Mouse (Mus musculus) forebrain, postnatal 0 days (tissue): ENCODE measurements around the gene Psmb9. TPM values are rescaled to one million over a fixed set of nuclear protein-coding genes. Genes with fewer than 3 reads are reported as not detected.
A peak's percentile ranks its signal among the peaks of the same experiment; 100 is the strongest.

Experiments
- ATAC-seq: fragments of 200-750 bp; cut with Nextera tagmentation; 2 replicates; pipeline ENCODE4 v1.8.0; 2017; ENCODE audit warnings: mild to moderate bottlenecking, moderate library complexity
- DNase-seq: peaks from one replicate; pipeline ENCODE4 v3.0.0-alpha.2; 2015
- H3K27ac ChIP-seq: fragments of 300-500 bp; sonication (generic); 2 replicates; pipeline ENCODE4 v1.5.1; 2014; ENCODE audit warnings: low read depth, mild to moderate bottlenecking, antibody characterized with exemption, low read length, moderate library complexity, mixed read lengths
- H3K27me3 ChIP-seq: fragments of 300-500 bp; sonication (generic); 2 replicates; pipeline ENCODE4 v1.6.1; 2014; ENCODE audit warnings: mild to moderate bottlenecking, low read length, mixed read lengths; ENCODE audit not compliant: insufficient read depth
- H3K36me3 ChIP-seq: fragments of 300-500 bp; sonication (generic); 2 replicates; pipeline ENCODE4 v1.6.1; 2014; ENCODE audit warnings: mild to moderate bottlenecking, moderate library complexity; ENCODE audit not compliant: insufficient read depth
- H3K4me1 ChIP-seq: fragments of 300-500 bp; sonication (generic); 2 replicates; pipeline ENCODE4 v1.6.1; 2014; ENCODE audit warnings: antibody characterized with exemption; ENCODE audit not compliant: insufficient read depth
- H3K4me2 ChIP-seq: fragments of 300-500 bp; sonication (generic); 2 replicates; pipeline ENCODE4 v1.6.1; 2014; ENCODE audit warnings: low read depth, mild to moderate bottlenecking, moderate library complexity
- H3K4me3 ChIP-seq: fragments of 300-500 bp; sonication (generic); 2 replicates; pipeline ENCODE4 v1.5.1; 2014; ENCODE audit warnings: low read depth, low read length, mixed read lengths
- H3K9ac ChIP-seq: fragments of 300-500 bp; sonication (generic); 2 replicates; pipeline ENCODE4 v1.6.1; 2014; ENCODE audit warnings: mild to moderate bottlenecking
- H3K9me3 ChIP-seq: fragments of 300-500 bp; sonication (generic); 2 replicates; pipeline ENCODE4 v1.6.1; 2016; ENCODE audit warnings: low read length
- CTCF ChIP-seq: sonication (generic); IDR thresholded peaks from 2 replicates; pipeline ENCODE4 v1.5.1; 2016; ENCODE audit warnings: antibody characterized with exemption, control low read depth, low read depth
- WGBS: fragments of 180-500 bp; shearing (Covaris S2); extraction: QIAGEN DNeasy Blood & Tissue Kit; methylation state at CpG from one replicate; pipeline ENCODE4 v1.1.7; 2014; 5-methylcytosine and 5-hydroxymethylcytosine counted together
- polyA plus RNA-seq: library from polyadenylated mRNA; unstranded; fragments of >200 nt; fragmentation: Nextera tagmentation; extraction: Ambion mirVana; gene quantifications from 2 replicates; pipeline ENCODE4 v1.2.1, GENCODE M21; 2015
- total RNA-seq: library from RNA; depleted of rRNA; stranded (reverse); fragments of >200 nt; gene quantifications from 2 replicates; pipeline ENCODE4 v1.2.3, GENCODE M21; 2014

The Psmb9 gene
- total and polyA plus RNA-seq, 2 experiments from 2014 or later: 1.9 to 2.3 TPM

DNA sequence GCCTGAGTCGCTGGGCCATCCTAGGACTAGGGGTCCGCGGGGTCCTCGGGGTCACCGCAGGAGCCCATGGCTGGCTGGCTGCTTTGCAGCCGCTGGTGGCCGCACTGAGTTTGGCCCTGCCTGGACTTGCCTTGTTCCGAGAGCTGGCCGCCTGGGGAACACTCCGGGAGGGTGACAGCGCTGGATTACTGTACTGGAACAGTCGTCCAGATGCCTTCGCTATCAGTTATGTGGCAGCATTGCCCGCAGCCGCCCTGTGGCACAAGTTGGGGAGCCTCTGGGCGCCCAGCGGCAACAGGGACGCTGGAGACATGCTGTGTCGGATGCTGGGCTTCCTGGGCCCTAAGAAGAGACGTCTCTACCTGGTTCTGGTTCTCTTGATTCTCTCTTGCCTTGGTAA, 446 bp upstream of the Psmb9 start:
- Histone ChIP-seq H3K4me1 (peaks cover 7% of the 10 kb centered on the region; the same call in 1 of the 2 replicates), H3K4me2 (peak overlapping the region; percentile 90), H3K9me3 (no peaks in the 10 kb centered on the region), H3K4me3 (peak overlapping the region; percentile 53), H3K27me3 (peaks cover 20% of the 10 kb centered on the region), H3K36me3 (no peaks in the 10 kb centered on the region), H3K9ac (peak overlapping the region; percentile 58), H3K27ac (0 out of 2 replicates have a peak overlapping the region, but pooled peaks have one; percentile 57)
- DNase-seq (no peak), ATAC-seq (no peak)
- TF ChIP-seq CTCF: no peak
- 3% methylated on average over 20 of the region's 20 CpGs for WGBS

DNA sequence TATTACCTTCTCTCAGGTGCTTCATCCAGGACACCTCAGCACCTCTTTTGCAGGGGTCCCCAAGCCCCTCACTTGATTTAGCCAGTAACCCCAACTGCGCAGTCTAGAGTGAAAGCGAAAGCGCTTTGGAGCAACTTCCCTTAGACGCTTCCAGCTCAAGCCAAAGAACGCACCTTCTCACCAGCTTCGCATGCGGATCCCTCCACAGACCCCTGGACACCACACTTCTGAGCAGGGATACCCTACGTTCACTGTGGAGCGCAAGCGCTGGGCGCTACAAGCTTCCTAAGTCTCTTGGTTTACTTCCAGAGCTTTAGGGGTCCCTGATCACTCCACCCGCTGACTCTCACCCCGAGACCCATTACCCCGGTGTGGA, 691 bp downstream of the Psmb9 start:
- Histone ChIP-seq H3K4me1 (peaks cover 7% of the 10 kb centered on the region; the same call in 1 of the 2 replicates), H3K4me3 (peak overlapping the region; percentile 53), H3K27ac (no peak overlapping the region), H3K36me3 (no peaks in the 10 kb centered on the region), H3K9me3 (no peaks in the 10 kb centered on the region), H3K9ac (peak overlapping the region; percentile 58), H3K27me3 (peaks cover 16% of the 10 kb centered on the region), H3K4me2 (peak overlapping the region; percentile 90)
- peak; percentile 38 for ATAC-seq
- 1% methylated on average over 14 of the region's 14 CpGs for WGBS
- no peak for DNase-seq
- no peak for TF ChIP-seq CTCF

DNA sequence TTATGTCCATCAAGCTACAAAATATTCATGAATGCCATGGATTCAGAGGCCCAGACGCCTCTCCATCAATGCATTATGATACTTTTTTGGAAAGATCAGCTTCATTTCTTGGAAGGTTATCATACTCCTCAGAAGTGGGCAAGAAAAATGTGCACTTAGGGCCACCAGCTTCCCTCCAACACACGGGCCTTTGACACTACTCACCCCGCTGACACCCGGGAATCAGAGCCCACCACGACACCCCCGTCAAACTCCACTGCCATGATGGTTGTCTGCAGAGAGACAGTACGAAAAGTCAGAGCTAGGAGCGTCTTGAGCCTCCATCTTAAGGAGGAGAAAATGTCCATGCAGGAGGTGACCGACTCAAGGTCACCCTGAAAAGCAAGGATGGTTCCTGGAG, 2.0 kb downstream of the Psmb9 start:
- no peak for ATAC-seq
- no peak for DNase-seq
- Histone ChIP-seq H3K9me3 (no peaks in the 10 kb centered on the region), H3K4me2 (no peak overlapping the region), H3K9ac (no peak overlapping the region), H3K4me3 (no peak overlapping the region), H3K36me3 (no peaks in the 10 kb centered on the region), H3K27me3 (peaks cover 16% of the 10 kb centered on the region), H3K4me1 (peaks cover 7% of the 10 kb centered on the region; the same call in 1 of the 2 replicates), H3K27ac (no peak overlapping the region)
- 92% methylated on average over 9 of the region's 9 CpGs for WGBS
- no peak for TF ChIP-seq CTCF

DNA sequence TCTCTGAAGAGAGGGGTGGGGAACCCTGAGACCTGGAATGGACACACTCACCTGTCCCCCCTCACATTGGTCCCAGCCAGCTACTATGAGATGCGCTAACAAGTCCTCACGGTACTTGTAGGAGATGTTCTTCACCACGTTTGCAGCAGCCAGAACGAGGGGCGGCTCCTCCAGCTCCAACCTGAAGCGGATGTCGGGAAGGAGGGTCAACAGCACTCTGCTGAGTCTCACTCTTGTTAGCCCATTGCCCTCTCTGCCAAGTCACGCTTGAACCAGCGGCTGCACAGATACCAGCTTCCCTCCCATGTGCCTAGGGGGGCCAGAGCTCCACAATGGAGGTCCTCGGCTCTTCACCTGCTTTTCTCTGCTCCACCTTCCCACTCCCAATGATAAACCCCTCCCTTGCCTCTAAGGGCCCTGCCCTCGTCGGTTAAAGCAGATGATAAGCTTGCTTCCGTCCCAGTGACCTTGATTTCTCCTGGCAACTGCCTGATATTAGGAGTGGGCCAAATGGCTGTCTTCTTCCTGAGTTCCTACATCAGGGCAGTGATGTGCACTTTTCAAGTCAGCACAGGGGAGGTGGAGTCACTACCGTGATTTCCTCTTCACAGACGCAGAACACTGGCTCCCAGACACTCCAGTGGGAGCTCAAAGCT, 3.9 kb downstream of the Psmb9 start:
- Histone ChIP-seq H3K4me2 (no peak overlapping the region), H3K36me3 (no peaks in the 10 kb centered on the region), H3K9ac (no peak overlapping the region), H3K9me3 (no peaks in the 10 kb centered on the region), H3K4me1 (peaks cover 7% of the 10 kb centered on the region; the same call in 1 of the 2 replicates), H3K27ac (no peak overlapping the region), H3K4me3 (no peak overlapping the region), H3K27me3 (peaks cover 16% of the 10 kb centered on the region)
- ATAC-seq: no peak
- no peak for TF ChIP-seq CTCF
- DNase-seq: no peak
- 72% methylated on average over 15 of the region's 15 CpGs for WGBS

DNA sequence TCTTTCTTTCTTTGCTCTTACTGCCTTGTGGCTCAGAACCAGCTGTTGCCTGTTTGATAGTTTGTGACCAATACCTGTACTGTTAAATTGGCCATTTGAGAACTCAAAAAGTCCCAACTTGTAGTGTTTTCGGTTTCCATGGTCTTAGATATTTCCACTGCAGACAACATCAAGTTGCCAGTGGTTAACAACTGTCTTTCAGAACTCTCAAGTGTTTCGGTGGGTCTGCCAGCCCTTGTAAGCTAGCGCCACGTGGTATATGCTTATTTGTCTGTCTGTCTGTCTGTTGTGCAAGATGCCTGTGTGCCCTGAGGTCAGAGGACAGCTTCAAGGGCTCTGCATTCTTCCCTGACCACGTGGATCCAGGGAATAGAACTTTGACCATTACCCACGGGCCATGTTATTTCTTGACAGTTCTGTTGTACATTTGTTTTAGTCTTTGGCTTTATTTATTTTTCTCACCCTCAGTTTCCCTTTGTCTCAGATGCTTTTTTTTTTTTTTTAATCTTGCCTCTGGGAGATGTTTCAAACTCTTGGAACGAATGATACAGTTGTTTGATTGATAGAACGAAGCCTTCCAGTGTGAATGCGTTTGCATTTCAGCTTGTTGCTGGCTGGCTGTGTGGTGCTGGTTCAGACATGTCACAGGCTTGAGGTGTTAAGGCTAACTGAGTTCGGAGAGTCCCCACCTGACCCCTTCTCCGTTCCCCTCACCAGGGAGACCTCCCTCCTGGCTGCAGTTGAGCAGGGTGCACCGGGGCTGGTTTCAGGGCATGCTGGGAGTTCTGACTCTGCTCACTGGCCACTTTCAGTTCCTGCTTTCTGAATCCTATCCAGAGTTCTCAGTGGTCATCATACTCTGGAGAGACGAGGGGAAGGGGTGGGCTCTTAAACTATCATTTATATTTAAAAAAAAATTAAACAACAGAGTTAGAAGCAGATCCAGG, 7.4 kb downstream of the Psmb9 start:
- H3K4me2 ChIP-seq: no peak overlapping the region
- no peak for TF ChIP-seq CTCF
- ATAC-seq (no peak), DNase-seq (no peak)
- WGBS: 77% methylated on average over 13 of the region's 13 CpGs
- H3K27me3 ChIP-seq: no peaks in the 10 kb centered on the region
- H3K27ac ChIP-seq: no peak overlapping the region
- H3K36me3 ChIP-seq: no peaks in the 10 kb centered on the region
- no peak overlapping the region for H3K9ac ChIP-seq
- H3K4me1 ChIP-seq: no peaks in the 10 kb centered on the region
- H3K4me3 ChIP-seq: no peak overlapping the region
- no peaks in the 10 kb centered on the region for H3K9me3 ChIP-seq

DNA sequence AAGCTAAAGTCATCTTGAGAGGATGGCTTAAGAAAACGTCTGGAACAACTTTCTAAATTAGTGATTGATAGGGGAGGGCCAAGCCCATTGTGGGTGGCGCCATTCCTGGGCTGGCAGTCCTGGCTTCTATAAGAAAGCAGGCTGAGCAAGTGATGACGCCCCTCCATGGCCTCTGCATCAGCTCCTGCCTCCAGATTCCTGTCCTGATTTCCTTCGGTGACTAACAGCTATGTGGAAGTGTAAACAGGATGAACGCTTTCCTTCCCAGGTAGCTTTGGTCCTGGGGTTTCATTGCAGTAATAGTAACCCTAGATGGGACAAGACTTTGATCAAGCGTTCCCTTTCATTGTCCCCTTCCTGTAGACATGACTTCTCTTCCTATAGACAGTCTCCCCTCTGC, 8.5 kb downstream of the Psmb9 start:
- Histone ChIP-seq H3K4me1 (no peaks in the 10 kb centered on the region), H3K4me3 (no peak overlapping the region), H3K27me3 (no peaks in the 10 kb centered on the region), H3K36me3 (no peaks in the 10 kb centered on the region), H3K27ac (no peak overlapping the region), H3K9ac (no peak overlapping the region), H3K9me3 (no peaks in the 10 kb centered on the region), H3K4me2 (no peak overlapping the region)
- no peak for TF ChIP-seq CTCF
- DNase-seq: no peak
- 69% methylated on average over 6 of the region's 6 CpGs for WGBS
- ATAC-seq: no peak

DNA sequence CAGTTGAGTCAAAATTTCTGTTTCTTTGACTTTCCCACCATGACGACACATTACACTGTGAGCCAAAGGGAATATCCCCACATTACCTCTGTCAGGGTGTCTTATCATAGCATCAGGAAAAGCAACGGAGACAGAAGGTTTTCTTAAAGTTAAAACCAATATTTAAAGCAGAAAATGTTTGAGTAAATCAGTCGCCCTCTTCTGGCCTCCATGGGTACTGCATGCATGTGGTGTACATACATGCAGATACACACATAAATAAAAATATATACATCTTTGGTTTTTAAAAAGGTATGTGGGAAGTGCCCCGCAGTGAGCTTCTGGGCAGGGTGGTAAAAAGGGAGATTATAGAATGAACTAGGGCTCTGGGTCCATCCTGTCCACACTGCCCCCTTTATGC, 10.4 kb downstream of the Psmb9 start:
- peak; percentile 44 for TF ChIP-seq CTCF
- Histone ChIP-seq H3K4me2 (no peak overlapping the region), H3K27me3 (no peaks in the 10 kb centered on the region), H3K4me1 (no peaks in the 10 kb centered on the region), H3K36me3 (no peaks in the 10 kb centered on the region), H3K9ac (no peak overlapping the region), H3K4me3 (no peak overlapping the region), H3K9me3 (no peaks in the 10 kb centered on the region), H3K27ac (no peak overlapping the region)
- no peak for ATAC-seq
- WGBS: 72% methylated on average over 4 of the region's 4 CpGs
- DNase-seq: no peak
